Mouse (Mus musculus): Measurements from ENCODE around the gene Slc25a5. TPM values are rescaled to one million over a fixed set of nuclear protein-coding genes. Genes with fewer than 3 reads are reported as not detected.

The Slc25a5 gene
- polyA plus RNA-seq, 1 experiment from 2014 or later, result 504 TPM

GRCm38 (mm10) chrX:36841698-36842097, 46.2 kb downstream of the Slc25a5 start:
- H3K4me2 ChIP-seq (replicated peaks), result no peak overlapping the region
- H3K9ac ChIP-seq, result no peak overlapping the region
- 80% methylated on average over 6 of the region's 6 CpGs for WGBS
- ATAC-seq (ENCODE audit: insufficient number of reproducible peaks, low FRiP score, low TSS enrichment, low read depth), result no peak
- no peaks in the 10 kb centered on the region for H3K36me3 ChIP-seq
- H3K27ac ChIP-seq (replicated peaks), result no peak overlapping the region
- no peak overlapping the region for H3K4me3 ChIP-seq (replicated peaks)
- H3K4me1 ChIP-seq, result no peaks in the 10 kb centered on the region
- no peaks in the 10 kb centered on the region for H3K27me3 ChIP-seq
- no peaks in the 10 kb centered on the region for H3K9me3 ChIP-seq (replicated peaks)

- no peaks in the 10 kb centered on the region for H3K9me3 ChIP-seq (replicated peaks)
- H3K4me1 ChIP-seq, result no peaks in the 10 kb centered on the region
- WGBS, result 69% methylated on average over 4 of the region's 4 CpGs
- no peak overlapping the region for H3K4me3 ChIP-seq (replicated peaks)
- H3K27me3 ChIP-seq, result no peaks in the 10 kb centered on the region
- no peaks in the 10 kb centered on the region for H3K36me3 ChIP-seq
- H3K9ac ChIP-seq, result no peak overlapping the region
- H3K27ac ChIP-seq (replicated peaks), result no peak overlapping the region
- H3K4me2 ChIP-seq (replicated peaks), result no peak overlapping the region
- no peak for ATAC-seq (ENCODE audit: insufficient number of reproducible peaks, low FRiP score, low TSS enrichment, low read depth)
Measured at GRCm38 (mm10) chrX:36843346-36843990, 48.0 kb downstream of the Slc25a5 start.

DNA sequence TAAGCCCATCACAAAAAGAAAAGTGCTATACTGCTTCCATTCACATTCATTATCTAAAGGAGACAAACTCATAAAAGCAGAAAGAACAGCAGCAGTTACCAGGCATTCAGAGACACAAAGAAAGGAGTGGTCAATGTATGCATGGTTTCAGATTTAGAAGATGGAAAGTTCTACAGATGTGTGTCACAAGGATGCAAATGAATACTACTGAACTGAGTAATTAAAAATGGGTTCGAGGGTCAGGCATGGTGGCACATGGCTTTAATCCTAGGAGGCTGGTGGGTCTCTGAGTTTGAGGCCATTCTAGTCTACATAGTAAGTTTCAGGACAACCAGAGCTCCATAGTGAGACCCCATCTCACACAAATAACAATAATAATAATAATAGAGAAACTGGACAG, 51.7 kb downstream of the Slc25a5 start:
- H3K9ac ChIP-seq, result no peak overlapping the region
- H3K27ac ChIP-seq (replicated peaks), result no peak overlapping the region
- no peak overlapping the region for H3K4me2 ChIP-seq (replicated peaks)
- WGBS, result 81% methylated on average over 1 of the region's 1 CpGs
- no peaks in the 10 kb centered on the region for H3K4me1 ChIP-seq
- H3K4me3 ChIP-seq (replicated peaks), result no peak overlapping the region
- no peaks in the 10 kb centered on the region for H3K27me3 ChIP-seq
- no peaks in the 10 kb centered on the region for H3K9me3 ChIP-seq (replicated peaks)
- H3K36me3 ChIP-seq, result no peaks in the 10 kb centered on the region
- no peak for ATAC-seq (ENCODE audit: insufficient number of reproducible peaks, low FRiP score, low TSS enrichment, low read depth)

Other genes with a start within 250 kb of the Slc25a5 start
- gene Pgrmc1, start 197.4 kb upstream of the Slc25a5 start, polyA plus RNA-seq (2015; fragmentation: Nextera tagmentation; extraction: Ambion mirVana), result 292 and 321 TPM in 2 replicates
- gene Akap17b, start 150.3 kb upstream of the Slc25a5 start, polyA plus RNA-seq (2015; fragmentation: Nextera tagmentation; extraction: Ambion mirVana), result 2.5 and 2.9 TPM in 2 replicates
- 2.0 and 3.1 TPM in 2 replicates for gene Slc25a43, start 52.0 kb upstream of the Slc25a5 start, polyA plus RNA-seq (2015; fragmentation: Nextera tagmentation; extraction: Ambion mirVana)
- gene Ube2a, start 78.2 kb downstream of the Slc25a5 start, polyA plus RNA-seq (2015; fragmentation: Nextera tagmentation; extraction: Ambion mirVana), result 112 and 119 TPM in 2 replicates
- 30.1 and 33.2 TPM in 2 replicates for gene C330007P06Rik, start 78.5 kb downstream of the Slc25a5 start, polyA plus RNA-seq (2015; fragmentation: Nextera tagmentation; extraction: Ambion mirVana)
- gene Nkrf, start 107.2 kb downstream of the Slc25a5 start, polyA plus RNA-seq (2015; fragmentation: Nextera tagmentation; extraction: Ambion mirVana), result 1.3 and 2.1 TPM in 2 replicates
- gene Sept6, start 196.1 kb downstream of the Slc25a5 start, polyA plus RNA-seq (2015; fragmentation: Nextera tagmentation; extraction: Ambion mirVana), result 24.0 and 24.4 TPM in 2 replicates